Mouse (Mus musculus): ENCODE data around the gene Fbxo36.
A peak's percentile ranks its signal among the peaks of the same experiment; 100 is the strongest.

Gene Fbxo36

GRCm38 (mm10) chr1:84855756-84856155 is 16.1 kb downstream of the Fbxo36 start:
- no peak for DNase-seq (ENCODE audit: low read depth, low spot score)

GRCm38 (mm10) chr1:84859597-84859996 is 20.0 kb downstream of the Fbxo36 start:
- no peak for DNase-seq (ENCODE audit: low read depth, low spot score)

- DNase-seq (ENCODE audit: low read depth, low spot score) = peak; percentile 97
These were observed 21.0 kb downstream of the Fbxo36 start for GRCm38 (mm10) chr1:84860360-84861254.

- peak; percentile 60 for DNase-seq (ENCODE audit: low read depth, low spot score)
These were observed 21.6 kb downstream of the Fbxo36 start for GRCm38 (mm10) chr1:84861255-84861630.

DNA sequence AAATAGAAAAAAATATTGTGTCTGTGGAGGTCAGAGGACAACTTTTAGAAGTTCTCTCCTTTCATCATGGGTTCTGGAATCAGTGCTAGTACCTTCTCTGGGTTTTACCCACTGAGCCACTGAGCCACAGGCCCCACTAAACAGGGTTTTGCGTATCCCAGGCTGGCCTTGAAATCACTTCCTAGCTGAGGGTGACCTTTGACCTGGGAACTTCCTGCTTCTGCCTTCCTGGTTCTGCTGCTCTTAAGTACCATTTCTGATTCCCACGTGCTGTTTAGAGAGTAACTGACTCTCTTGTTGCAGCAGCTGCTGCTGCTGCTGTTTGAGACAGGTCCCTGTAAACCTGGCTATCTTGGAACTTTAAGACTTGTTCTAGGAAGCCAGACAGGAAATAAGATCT is 25.0 kb downstream of the Fbxo36 start:
- DNase-seq (ENCODE audit: low read depth, low spot score) = peak; percentile 56

- no peak for DNase-seq (ENCODE audit: low read depth, low spot score)
These were observed 26.6 kb downstream of the Fbxo36 start for GRCm38 (mm10) chr1:84866231-84866630.

DNA sequence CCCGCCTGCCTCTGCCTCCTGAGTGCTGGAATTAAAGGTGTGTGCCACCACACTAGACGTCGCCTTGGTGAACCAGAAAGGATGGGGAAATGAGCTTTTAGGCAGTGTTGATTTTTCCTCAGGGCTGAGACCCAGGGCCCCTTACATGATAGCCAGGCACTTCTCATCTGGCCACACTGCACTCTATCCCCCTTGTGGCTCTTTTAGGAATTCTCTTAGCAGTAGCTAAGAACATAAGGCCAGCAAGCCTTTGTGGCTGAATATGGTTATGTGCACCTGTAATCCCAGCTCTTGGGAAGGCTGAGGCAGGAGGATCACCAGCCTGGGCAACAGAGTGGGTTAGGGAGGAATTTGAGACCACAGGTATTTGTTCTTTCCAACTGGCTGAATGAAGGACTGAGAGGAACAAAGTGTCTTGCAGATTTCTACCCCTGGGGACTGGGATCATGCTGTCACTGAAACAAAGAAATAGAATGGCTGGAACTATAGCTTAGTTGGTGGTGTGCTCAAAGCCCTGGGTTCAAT is 27.1 kb downstream of the Fbxo36 start:
- DNase-seq (ENCODE audit: low read depth, low spot score) = peak; percentile 85

DNA sequence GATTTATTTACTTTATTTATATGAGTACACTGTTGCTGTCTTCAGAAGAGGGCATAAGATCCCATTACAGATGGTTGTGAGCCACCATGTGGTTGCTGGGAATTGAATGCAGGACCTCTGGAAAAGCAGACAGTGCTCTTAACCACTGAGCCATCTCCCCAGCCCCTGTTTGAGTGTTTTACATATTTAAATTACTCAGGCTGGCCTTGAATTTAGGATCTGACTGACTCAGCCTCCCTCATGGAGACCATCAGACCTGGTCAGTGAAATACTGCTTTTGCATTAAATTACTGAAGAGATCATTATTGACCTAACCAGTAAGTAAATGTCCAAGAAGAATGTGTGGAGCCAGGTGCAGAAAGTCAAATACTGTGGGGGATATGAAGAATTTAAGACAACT is 28.7 kb downstream of the Fbxo36 start:
- no peak for DNase-seq (ENCODE audit: low read depth, low spot score)

- DNase-seq (ENCODE audit: low read depth, low spot score) = peak; percentile 79
These were observed 29.2 kb downstream of the Fbxo36 start for GRCm38 (mm10) chr1:84868841-84869240.

DNA sequence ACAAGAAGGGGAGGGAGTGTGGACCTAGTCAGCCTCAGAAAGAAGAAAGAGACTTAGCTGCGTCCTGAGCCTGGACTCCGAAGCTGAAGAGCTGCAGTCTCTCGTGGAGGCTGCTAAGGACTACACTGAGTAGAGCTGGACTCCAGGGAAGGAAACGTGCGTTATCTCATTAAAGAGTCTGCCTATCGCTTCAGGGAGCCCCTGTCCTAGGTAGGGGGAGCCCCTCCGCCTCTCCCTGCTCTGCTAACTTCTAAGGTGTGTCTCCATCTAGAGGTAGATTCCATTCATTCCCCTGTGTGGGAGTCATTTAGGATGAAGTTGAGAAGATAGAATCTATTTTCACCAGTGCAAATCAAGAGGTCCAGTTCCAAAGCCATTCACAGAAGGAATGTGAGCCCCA is 29.9 kb downstream of the Fbxo36 start:
- peak; percentile 66 for DNase-seq (ENCODE audit: low read depth, low spot score)

GRCm38 (mm10) chr1:84871131-84871530 is 31.5 kb downstream of the Fbxo36 start:
- no peak for DNase-seq (ENCODE audit: low read depth, low spot score)

DNA sequence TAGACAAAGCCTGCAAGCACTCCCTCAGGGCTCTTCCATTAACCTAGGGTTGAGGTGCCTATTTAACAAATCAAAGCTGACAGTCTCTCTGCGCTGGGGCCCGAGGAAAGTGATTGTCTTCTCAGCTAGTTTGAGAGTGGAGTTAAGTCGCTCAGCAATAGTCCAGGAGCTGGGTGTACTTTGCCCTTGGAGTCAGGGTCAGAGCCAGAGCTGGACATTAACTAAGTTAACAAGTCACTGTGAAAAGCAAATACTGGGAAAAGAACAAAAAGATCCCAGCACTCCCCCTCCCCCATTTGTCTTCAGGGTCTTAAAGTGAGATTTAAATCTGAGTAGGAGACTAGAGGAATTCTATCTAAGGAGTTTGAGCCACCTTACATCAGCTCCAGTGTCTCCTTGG is 32.5 kb downstream of the Fbxo36 start:
- DNase-seq (ENCODE audit: low read depth, low spot score) = peak; percentile 93

GRCm38 (mm10) chr1:84872939-84873338 is 33.3 kb downstream of the Fbxo36 start:
- DNase-seq (ENCODE audit: low read depth, low spot score) = peak; percentile 67

- DNase-seq (ENCODE audit: low read depth, low spot score) = no peak
These were observed 37.9 kb downstream of the Fbxo36 start for GRCm38 (mm10) chr1:84877590-84877989.

GRCm38 (mm10) chr1:84879571-84880120 is 40.0 kb downstream of the Fbxo36 start:
- DNase-seq (ENCODE audit: low read depth, low spot score) = peak; percentile 93

GRCm38 (mm10) chr1:84881248-84882065 is 41.8 kb downstream of the Fbxo36 start:
- DNase-seq (ENCODE audit: low read depth, low spot score) = peak; percentile 93

- DNase-seq (ENCODE audit: low read depth, low spot score) = peak; percentile 79
These were observed 42.5 kb downstream of the Fbxo36 start for GRCm38 (mm10) chr1:84882066-84882532.

- no peak for DNase-seq (ENCODE audit: low read depth, low spot score)
These were observed 43.3 kb downstream of the Fbxo36 start for GRCm38 (mm10) chr1:84882937-84883336.

DNA sequence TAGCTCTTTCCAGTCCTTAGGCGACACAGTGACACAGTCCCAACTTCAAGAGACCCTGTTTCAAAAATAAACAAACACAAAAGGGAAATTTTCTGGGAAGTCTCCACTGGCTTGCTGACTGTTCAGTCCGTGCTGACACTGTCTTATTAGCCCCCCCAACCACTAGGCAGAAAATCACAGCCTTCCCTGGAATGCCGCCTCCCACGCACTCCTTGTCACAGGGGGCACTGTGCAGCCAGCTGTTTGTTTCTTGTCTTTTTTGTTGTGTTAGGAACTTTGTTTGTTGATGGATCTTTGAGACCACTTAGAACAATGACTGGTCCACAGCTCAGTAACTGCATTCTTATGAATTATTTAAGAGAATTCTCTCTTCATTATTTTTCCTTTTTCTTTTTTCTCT is 44.2 kb downstream of the Fbxo36 start:
- DNase-seq (ENCODE audit: low read depth, low spot score) = no peak

- DNase-seq (ENCODE audit: low read depth, low spot score) = peak; percentile 67
These were observed 45.5 kb downstream of the Fbxo36 start for GRCm38 (mm10) chr1:84885174-84885573.

- peak; percentile 81 for DNase-seq (ENCODE audit: low read depth, low spot score)
These were observed 46.3 kb downstream of the Fbxo36 start for GRCm38 (mm10) chr1:84885921-84886320.
